Mouse (Mus musculus): ENCODE measurements around the gene Gdf2. TPM values are rescaled to one million over a fixed set of nuclear protein-coding genes. Genes with fewer than 3 reads are reported as not detected.
A peak's percentile ranks its signal among the peaks of the same experiment; 100 is the strongest.

The Gdf2 gene
- total and polyA plus RNA-seq, 3 experiments: not detected

GRCm38 (mm10) chr14:33939117-33939516, 1.7 kb upstream of the Gdf2 start:
- Histone ChIP-seq H3K27me3 (replicated peaks) (peaks cover 4% of the 10 kb centered on the region), H3K36me3 (replicated peaks in 1 of 2; ENCODE audit: control insufficient read depth in 1 of 2, insufficient read depth in 1 of 2, low read length in 1 of 2) (no peaks in the 10 kb centered on the region), H3K9ac (ENCODE audit: insufficient read depth, low read depth) (no peak overlapping the region), H3K9me3 (replicated peaks; ENCODE audit: low read length) (no peaks in the 10 kb centered on the region), H3K4me2 (ENCODE audit: insufficient read depth, low read depth, poor library complexity, severe bottlenecking) (peak overlapping the region; percentile 18), H3K79me2 (replicated peaks; ENCODE audit: control insufficient read depth, extremely low read depth, insufficient read depth, poor library complexity, severe bottlenecking) (no peaks in the 10 kb centered on the region), H3K4me1 (ENCODE audit: control insufficient read depth in 1 of 2, insufficient read depth in 2 of 2) (peaks cover 8 to 10% of the 10 kb centered on the region in 2 experiments), H3K4me3 (replicated peaks in 1 of 3; ENCODE audit: low read depth in 2 of 3, low read length in 2 of 3, poor library complexity in 1 of 3) (peak overlapping the region in 2 of 3 experiments; percentile 0 to 25), H3K27ac (ENCODE audit: insufficient read depth, low read depth) (no peak overlapping the region)
- dilution Hi-C loops (cut with MboI; ENCODE audit: extremely low pct_ligation_motif_present, extremely low pct_unique_long_range_greater_than_20kb, low sequenced_read_pairs): no loop called here
- DNase-seq (ENCODE audit: extremely low read depth): peak; percentile 88
- in situ Hi-C loops (cut with MboI; ENCODE audit: low pct_ligation_motif_present, low pct_unique_long_range_greater_than_20kb, low sequenced_read_pairs): loop anchor here (10.0 kb wide), 1 partner anchor 264 kb away; no protein-coding TSS in a partner anchor
- peak; percentile 78 for TF ChIP-seq RAD21 (IDR thresholded peaks at IDR 0.05; ENCODE audit: low read depth, low read length)
- TF ChIP-seq ZC3H11A (IDR thresholded peaks at IDR 0.05; ENCODE audit: low read depth, low read length): no peak
- peak; percentile 28; the same call in 1 of the 2 replicates for TF ChIP-seq IRF4 (IDR thresholded peaks at IDR 0.05; ENCODE audit: low read depth, low read length)
- peak; percentile 90 to 95 for TF ChIP-seq CTCF (conservative IDR thresholded peaks at IDR 0.05 in 1 of 2, IDR thresholded peaks at IDR 0.05 in 1 of 2; ENCODE audit: low read depth in 2 of 2, low read length in 2 of 2)
- peak; percentile 87 for TF ChIP-seq ELF1 (IDR thresholded peaks at IDR 0.05; ENCODE audit: low read depth, low read length)
- peak; percentile 74 for TF ChIP-seq SMC3 (IDR thresholded peaks at IDR 0.05; ENCODE audit: low read depth, low read length)

- no peaks in the 10 kb centered on the region for H3K36me3 ChIP-seq (replicated peaks in 1 of 2; ENCODE audit: control insufficient read depth in 1 of 2, insufficient read depth in 1 of 2, low read length in 1 of 2)
- H3K79me2 ChIP-seq (replicated peaks; ENCODE audit: control insufficient read depth, extremely low read depth, insufficient read depth, poor library complexity, severe bottlenecking): no peaks in the 10 kb centered on the region
- peaks cover 18 to 20% of the 10 kb centered on the region in 2 experiments for H3K4me1 ChIP-seq (ENCODE audit: control insufficient read depth in 1 of 2, insufficient read depth in 2 of 2)
- DNase-seq (ENCODE audit: extremely low read depth): no peak
- no peak overlapping the region for H3K4me2 ChIP-seq (ENCODE audit: insufficient read depth, low read depth, poor library complexity, severe bottlenecking)
- H3K9me3 ChIP-seq (replicated peaks; ENCODE audit: low read length): no peaks in the 10 kb centered on the region
- dilution Hi-C loops (cut with MboI; ENCODE audit: extremely low pct_ligation_motif_present, extremely low pct_unique_long_range_greater_than_20kb, low sequenced_read_pairs) (no loop called here), in situ Hi-C loops (cut with MboI; ENCODE audit: low pct_ligation_motif_present, low pct_unique_long_range_greater_than_20kb, low sequenced_read_pairs) (no loop called here)
- TF ChIP-seq CHD1 (IDR thresholded peaks at IDR 0.05; ENCODE audit: low read depth, low read length): no peak
- H3K9ac ChIP-seq (ENCODE audit: insufficient read depth, low read depth): no peak overlapping the region
- no peaks in the 10 kb centered on the region for H3K27me3 ChIP-seq (replicated peaks)
- no peak overlapping the region for H3K4me3 ChIP-seq (replicated peaks in 1 of 3; ENCODE audit: low read depth in 2 of 3, low read length in 2 of 3, poor library complexity in 1 of 3)
- no peak overlapping the region for H3K27ac ChIP-seq (ENCODE audit: insufficient read depth, low read depth)
These were observed 1.4 kb downstream of the Gdf2 start for GRCm38 (mm10) chr14:33942222-33942621.

- no peak overlapping the region for H3K27ac ChIP-seq (ENCODE audit: insufficient read depth, low read depth)
- H3K36me3 ChIP-seq (replicated peaks in 1 of 2; ENCODE audit: control insufficient read depth in 1 of 2, insufficient read depth in 1 of 2, low read length in 1 of 2): no peaks in the 10 kb centered on the region
- H3K4me2 ChIP-seq (ENCODE audit: insufficient read depth, low read depth, poor library complexity, severe bottlenecking): no peak overlapping the region
- H3K9ac ChIP-seq (ENCODE audit: insufficient read depth, low read depth): no peak overlapping the region
- DNase-seq (ENCODE audit: extremely low read depth): no peak
- in situ Hi-C loops (cut with MboI; ENCODE audit: low pct_ligation_motif_present, low pct_unique_long_range_greater_than_20kb, low sequenced_read_pairs): no loop called here
- H3K4me3 ChIP-seq (replicated peaks in 1 of 3; ENCODE audit: low read depth in 2 of 3, low read length in 2 of 3, poor library complexity in 1 of 3): no peak overlapping the region
- H3K27me3 ChIP-seq (replicated peaks): no peaks in the 10 kb centered on the region
- peaks cover 12 to 14% of the 10 kb centered on the region in 2 experiments for H3K4me1 ChIP-seq (ENCODE audit: control insufficient read depth in 1 of 2, insufficient read depth in 2 of 2)
- H3K9me3 ChIP-seq (replicated peaks; ENCODE audit: low read length): no peaks in the 10 kb centered on the region
- dilution Hi-C loops (cut with MboI; ENCODE audit: extremely low pct_ligation_motif_present, extremely low pct_unique_long_range_greater_than_20kb, low sequenced_read_pairs): no loop called here
- TF ChIP-seq MAX (IDR thresholded peaks at IDR 0.05; ENCODE audit: low read length) (0 out of 2 replicates have a peak, but pooled peaks have one; percentile 7), MAZ (IDR thresholded peaks at IDR 0.05; ENCODE audit: low read depth, low read length) (no peak), NRF1 (IDR thresholded peaks at IDR 0.05; ENCODE audit: low read depth, low read length) (peak; percentile 54)
- H3K79me2 ChIP-seq (replicated peaks; ENCODE audit: control insufficient read depth, extremely low read depth, insufficient read depth, poor library complexity, severe bottlenecking): no peaks in the 10 kb centered on the region
These were observed 5.3 kb downstream of the Gdf2 start for GRCm38 (mm10) chr14:33946125-33946524.

Measured in CH12.LX (cell line).